Mouse (Mus musculus) gastrocnemius, adult 8-10 months (tissue): ENCODE data around the gene Fbxo40. TPM values are rescaled to one million over a fixed set of nuclear protein-coding genes. Genes with fewer than 3 reads are reported as not detected.

Experiments used
- DNase-seq, 2 experiments: peaks; one replicate each; pipeline ENCODE4 v3.0.0; 2022; ENCODE audit warnings: low spot score in 2 of 2
- total RNA-seq, 4 experiments: library from RNA; stranded (reverse); gene quantifications; 2 replicates each; pipeline ENCODE4 v1.2.4; 2022

Fbxo40 gene
- total RNA-seq, 4 experiments from 2014 or later, result 312 to 390 (median 343) TPM

DNA sequence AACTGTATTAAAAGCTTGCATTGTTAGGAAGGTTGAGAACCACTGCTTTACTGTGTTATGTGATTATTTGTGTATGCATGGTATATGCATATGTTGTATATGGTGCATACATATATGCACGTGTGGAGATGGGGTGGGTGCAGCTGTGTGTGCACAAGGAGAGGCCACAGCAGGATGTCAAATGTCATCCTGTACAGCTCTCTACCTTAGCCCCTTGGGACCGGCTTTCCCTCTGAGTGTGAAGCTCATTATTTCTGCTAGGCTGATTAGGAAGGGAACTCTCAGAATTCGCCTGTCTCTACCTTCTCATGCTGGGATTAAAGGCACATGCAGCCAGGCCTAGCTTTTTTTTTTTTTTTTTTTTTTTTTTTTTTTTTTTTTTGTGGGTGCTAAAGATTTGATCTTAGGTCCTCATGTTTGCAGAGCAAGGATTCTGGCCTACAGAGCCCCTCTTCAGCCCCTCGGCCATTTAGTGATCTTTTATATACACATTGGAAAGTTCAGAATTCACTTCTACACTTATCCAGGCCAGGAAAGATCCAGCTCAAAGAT, 42.5 kb downstream of the Fbxo40 start:
- no peak for DNase-seq

DNA sequence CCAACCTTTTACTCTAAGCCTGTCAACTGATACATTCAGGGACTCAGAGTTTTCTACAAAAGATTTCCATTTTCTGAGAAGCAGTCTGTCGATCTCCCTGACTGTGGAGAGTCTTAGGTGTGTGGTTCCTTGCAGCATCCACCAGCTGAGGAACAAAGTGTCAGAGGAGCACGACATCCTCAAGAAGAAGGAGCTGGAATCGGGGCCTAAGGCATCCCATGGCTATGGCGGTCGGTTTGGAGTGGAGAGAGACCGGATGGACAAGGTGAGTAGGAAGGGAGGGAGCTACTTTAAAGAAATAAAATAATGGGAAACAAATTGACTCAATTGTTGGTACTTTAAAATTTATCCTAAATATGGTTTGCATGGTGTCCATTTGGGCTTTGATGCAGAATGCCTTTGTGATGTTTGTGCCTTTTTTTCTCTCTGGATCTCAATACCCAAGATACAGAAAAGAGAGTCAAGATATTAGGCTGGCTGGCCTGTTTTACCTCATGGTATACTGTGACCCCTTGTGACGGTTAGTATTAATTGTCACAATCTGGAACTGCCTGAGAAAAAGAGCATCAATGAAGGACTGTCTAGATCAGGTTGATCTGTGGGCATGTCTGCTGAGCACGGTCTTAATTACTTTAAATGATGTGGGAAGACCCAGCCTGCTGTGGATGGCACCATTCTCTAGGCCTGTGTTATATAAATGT, 43.7 kb downstream of the Fbxo40 start:
- no peak for DNase-seq

DNA sequence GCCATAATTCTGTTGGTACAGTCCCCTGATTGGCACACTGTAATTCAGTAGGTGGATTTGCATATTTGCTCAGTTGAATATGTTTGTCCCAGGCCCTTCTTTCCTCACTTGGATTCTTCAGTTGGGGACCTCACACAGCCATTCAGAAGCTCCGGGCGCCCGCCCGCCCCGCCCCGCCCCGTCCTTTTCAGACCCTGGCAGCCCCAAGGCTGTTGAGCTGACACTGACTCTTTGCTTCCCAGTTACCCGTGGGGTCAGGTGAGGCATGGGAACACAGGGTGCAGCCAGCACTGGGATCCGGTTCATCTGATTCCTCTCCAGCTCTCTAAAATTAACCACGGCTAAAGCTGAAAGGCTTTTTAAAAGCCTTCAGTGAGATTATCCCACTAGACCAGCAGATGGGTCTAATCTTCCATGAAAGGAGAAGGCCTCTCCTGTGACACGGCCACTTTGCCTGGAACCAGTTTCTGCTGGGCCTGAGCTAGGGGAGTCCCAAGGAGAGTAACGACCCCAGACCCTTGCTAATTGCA, 45.3 kb downstream of the Fbxo40 start:
- peak; percentile 63 to 79 for DNase-seq

DNA sequence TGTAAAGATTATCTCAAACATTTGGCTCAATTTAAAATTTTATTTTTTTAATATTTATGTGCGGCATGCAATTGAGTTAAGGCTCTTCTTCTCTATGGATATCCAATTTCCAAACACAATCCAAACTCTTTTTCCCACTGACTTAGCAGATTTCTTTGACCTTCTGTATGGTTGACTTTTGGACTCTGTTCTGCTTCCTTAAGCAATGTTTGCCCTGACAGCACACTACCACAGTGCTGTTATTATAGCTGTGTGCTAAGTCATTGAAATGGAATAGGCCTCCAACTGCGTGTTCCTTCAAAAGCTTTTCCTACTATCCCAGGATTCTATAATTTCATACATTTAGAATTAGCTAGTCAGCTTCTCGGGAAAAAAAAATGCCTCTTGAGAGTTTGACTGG, 46.7 kb downstream of the Fbxo40 start:
- DNase-seq, result no peak

DNA sequence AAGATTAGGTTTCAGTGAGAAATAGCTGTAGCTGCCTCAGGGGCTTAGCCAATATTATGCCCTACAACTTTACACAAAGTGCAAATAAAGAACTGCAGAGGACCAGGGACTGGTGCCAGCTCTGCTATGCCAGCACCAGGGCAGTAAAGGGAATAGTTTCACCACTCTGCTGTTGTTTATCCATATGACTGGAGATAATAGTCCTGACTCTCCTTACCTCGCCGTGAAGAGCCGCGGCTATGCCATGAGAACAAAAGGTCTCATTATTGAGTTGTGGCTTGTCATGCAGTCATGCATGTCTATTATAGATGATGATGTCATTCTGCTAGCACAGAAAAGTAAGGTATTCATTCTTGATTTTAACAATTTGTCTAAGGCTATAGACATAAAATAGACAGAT, 48.4 kb downstream of the Fbxo40 start:
- DNase-seq, result no peak

DNA sequence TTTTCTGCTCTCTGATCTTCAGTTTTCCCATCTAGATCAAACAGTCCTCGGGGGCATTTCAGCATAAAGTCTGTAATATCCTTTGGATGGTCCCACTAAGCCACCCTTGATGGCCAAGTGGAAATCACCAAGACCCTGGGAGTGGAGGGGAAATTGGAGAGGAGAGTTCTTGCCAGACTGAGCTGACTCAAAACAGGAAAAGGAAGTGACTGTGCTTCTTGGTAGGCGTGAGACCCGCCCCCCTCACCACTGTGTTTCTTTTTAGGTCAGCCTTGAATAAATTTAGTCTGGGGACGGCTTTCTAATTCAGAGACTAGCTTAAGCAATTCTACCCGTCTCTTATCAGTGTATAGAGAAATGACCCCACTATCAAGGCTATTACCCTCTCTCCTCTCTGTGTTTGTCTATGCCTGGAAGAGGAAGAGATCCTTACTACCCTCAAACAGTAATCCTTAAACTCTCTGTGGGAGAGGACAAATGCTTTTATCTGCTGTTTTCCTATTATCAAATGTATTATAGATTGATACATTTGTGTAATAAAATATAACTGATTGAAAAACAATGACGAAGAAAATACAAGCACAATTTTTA, 49.0 kb downstream of the Fbxo40 start:
- DNase-seq, result no peak

DNA sequence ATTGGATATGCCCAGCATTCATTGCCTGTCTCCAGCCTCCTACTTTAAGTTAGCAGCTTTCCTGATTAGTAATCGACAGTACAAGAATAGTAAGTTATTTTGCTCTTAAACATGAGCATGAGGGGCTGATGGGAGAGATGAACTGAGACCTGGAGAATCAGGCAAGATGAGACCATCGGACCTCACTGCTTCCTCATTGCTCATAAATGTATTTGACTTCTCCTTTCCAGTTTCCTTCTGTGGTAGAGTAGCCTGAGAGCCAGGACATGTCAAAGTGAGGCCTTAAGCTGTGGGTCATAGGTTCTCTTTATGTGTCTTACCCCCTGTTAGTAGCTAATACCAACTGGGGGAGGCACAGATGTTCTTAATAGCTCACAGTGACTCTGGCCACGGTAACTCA, 54.5 kb downstream of the Fbxo40 start:
- no peak for DNase-seq

DNA sequence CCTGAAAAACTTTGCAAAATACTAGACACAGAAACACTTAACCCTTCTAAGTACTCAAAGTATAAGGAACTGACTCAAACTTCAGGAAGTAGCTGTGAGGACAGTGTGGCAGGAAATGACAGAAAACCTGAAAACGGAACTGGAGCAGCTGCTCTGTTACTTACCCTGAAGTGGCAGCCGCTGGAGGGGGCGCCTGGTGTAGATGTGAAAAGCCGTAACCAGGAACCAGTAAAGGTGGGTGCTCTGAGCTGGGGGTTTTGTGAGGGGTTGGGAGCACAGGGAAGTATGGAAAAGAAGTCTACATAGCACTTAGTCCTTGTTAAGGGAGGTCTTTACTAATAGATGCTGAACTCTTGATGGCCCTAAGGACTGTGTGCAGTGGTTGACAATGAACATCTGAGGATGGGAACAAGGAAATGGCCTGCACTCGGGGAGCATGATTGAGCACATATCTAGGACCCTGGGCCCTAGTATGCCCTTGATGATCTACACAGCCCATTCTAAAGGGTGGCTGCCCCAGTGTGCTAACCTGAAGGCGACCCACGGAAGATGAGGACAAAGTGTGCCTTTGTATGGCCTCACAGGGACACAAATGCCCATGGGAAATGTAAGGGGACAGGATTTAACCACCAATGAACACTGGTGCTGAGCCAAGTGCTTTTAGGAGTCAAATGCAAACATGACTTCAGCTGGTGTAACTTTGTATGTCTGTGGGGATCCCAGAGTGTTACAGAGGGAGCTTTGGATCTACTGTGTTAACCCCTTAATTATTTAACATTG, 55.2 kb downstream of the Fbxo40 start, which contains the start of gene Hcls1:
TSS of gene Hcls1 (plus strand) at position 143 of the 780 bp plus-strand sequence.
- no peak for DNase-seq

DNA sequence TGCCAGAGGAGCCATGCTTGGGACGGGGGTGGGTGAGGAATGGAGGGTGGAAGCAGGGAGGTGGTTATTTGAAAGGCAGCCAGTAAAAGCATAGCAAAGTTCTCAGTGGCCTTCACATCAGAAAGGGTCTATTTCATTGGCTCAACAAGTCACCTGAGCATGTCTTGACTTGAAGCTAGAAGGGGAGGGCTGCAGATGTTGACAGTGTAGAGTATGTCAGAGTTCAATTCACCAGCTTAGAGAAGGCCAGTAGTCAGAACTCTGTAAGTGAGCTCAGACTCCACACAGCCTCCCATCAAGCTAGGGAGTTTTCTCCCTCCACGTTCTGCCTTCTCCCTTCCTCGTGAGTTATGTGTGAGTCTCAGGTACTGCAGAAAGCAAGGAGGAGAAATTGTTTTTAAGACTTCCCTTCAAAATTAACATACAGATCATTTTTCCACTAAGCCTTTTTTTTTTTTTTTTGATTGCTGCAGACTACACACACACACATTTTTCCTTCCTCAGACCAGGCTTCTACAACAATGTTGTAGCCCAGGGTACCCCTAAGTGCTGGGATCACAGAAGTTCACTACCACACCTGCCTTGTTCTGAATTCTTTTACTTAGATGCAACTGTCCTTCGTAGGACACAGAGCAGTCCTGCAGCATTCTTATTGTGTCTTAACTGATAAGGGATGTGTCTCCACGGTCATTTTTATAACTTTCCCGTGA, 56.0 kb downstream of the Fbxo40 start:
- no peak for DNase-seq

DNA sequence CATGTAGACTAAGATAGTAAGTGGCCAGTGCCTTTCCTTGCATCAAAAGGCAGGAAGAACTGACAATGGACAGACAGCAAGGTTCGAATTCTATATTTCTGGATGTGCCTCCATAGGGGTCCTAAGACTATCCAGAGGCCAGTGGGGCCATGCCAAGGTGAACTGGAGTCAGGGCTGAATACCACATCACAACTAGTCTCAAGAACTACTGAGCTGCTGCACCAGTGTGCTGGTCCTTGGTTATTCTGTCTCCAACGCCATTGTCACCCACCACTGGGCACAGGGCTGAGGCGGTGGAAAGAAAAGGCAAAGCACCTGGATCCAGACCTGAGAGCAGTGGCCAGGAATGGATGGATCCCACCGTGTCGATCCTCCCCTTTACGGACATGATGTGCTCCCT, 57.7 kb downstream of the Fbxo40 start:
- no peak for DNase-seq

DNA sequence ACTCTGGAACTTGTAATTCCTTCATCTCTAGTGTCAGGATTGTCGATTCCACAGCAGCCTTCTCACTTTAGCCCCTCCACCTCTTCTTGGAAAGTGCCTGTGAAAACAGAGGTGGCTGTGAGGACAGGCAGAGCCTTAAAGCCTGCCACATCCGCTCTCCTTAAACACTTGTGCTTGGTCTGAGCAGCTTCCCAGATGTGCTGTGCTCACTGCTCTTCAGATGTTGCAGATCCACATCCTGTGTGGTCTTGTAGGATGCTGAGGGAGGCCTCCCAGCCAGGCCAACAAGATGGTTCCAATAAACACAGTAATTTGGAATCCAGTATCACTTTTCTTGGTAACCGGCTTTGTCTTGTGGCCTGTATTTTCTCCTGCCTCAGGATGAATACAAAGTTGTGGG, 58.3 kb downstream of the Fbxo40 start:
- no peak for DNase-seq

DNA sequence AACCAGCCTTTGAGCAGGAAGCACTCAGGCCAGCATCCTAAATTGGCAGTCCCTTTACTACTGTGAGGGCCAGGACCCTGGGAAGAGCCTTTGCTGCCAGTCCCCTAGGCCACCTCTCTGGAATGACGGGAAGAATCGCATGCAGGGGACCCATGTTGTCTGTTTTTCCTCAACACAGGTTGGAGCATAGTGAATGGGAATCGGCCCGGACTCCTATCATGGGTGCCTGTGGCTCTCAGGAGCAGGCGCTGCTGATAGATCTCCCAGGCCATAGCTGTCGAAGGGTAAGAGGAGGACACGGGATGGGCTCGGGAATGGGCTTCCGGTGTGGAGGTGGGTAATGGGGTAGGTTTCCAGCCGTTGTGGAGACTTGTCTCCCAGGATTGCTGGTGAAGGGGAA, 58.9 kb downstream of the Fbxo40 start:
- no peak for DNase-seq

DNA sequence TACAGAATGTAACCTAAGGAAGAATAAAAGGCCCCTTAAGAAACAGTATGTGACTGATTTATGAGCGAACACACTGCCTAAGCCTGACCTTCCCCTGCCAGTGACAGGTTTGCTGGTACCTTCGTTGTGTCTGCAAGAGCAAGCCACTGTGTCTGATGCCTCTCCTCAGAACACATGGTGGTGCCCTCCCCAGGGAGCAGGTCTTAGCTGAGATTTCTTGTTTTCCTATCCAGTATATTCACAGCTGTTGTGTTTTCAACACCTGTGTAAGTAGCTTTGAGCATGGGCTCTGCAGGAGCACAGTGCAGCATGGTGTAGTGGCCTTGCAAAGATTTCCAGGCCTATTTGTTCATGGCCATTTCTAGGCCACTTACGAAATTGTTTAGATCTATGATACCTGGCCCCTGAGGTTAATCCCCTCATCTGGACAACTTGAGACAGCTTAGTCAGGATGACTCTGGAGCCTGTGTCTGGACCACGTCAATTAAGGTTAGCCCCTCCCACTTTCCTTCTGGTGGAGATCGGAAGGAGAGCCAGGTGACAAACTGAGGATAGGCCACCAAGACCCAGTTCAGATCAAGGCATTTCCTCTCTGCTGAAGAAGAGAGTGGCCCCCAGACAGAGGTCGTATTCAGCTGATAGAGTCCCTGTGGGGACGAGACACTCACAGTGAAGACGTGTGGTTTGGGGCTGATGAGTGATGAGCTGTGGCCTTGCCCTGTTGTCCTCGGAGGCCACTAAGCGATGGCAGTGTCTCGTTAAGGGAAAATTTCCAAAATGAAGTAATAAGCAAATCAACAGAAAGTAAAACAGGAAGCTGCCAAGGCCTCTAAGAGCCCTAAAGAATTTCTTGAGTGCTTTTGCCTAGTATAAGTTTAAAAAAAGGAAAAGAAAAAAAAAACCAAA, 59.8 kb downstream of the Fbxo40 start:
- DNase-seq, result no peak

DNA sequence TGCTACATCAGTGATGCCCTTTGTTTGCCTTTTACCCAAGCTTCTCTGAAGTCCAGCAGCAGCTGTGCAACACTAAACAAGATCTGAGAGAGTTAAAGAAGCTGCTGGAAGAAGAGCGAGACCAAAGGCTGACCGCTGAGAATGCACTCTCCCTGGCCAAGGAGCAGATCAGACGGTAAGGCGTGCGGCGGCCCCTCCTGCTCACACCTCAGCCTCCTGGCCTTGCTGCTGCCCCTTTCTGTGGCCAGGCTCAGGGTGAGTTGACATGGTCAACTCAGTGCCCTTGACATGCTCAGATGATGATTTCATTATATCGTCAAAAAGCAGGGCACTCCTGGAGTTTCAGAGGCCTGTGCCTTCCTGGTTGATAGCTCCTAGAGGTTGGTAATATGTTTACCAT, 61.1 kb downstream of the Fbxo40 start:
- no peak for DNase-seq

DNA sequence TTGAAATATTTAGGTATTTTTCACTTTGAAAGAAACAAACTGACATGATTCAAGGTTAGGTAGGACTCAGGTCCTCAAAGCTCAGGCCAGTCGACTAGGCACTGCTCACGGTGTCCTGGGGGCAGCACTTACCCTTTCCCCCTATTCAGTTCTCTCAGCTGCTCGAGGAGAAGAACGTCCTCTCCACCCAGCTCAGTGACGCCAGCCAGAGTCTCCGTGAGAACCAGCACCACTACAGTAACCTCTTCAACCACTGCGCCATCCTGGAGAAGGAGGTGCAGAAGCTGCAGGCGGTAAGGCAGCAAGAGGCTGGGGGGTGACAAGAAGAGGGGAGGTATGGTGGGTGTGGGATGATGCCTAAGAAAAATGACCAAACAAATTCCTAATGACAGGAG, 62.2 kb downstream of the Fbxo40 start:
- DNase-seq, result no peak

DNA sequence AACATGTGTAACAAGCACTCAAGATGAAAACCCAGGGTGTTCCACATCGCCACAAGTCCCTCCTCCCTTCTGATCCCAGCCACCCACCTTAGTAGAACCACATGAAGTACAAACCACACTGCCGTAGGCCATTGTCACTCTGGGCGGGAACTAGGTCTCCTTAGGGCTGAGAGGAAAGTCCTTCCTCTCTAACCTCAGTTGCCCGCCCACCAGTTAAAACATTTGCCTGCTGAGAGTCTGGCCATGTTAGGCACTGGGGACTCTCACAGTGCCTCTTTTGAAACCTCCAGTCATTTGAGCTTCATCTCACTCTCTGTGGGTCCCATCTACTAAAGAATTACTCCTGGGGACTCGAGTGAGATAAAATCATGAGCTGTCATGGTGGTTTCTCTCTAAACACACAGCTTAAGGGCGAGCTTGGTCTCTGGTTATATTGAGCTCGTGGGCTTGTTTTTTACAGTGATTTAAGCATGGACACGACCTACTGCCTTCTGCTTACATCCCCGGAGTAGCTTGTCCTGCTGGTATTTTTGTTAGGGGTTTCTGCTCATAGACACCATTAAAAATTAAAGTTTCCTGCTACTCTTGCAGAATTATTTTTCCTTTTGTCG, 62.7 kb downstream of the Fbxo40 start:
- DNase-seq, result no peak

DNA sequence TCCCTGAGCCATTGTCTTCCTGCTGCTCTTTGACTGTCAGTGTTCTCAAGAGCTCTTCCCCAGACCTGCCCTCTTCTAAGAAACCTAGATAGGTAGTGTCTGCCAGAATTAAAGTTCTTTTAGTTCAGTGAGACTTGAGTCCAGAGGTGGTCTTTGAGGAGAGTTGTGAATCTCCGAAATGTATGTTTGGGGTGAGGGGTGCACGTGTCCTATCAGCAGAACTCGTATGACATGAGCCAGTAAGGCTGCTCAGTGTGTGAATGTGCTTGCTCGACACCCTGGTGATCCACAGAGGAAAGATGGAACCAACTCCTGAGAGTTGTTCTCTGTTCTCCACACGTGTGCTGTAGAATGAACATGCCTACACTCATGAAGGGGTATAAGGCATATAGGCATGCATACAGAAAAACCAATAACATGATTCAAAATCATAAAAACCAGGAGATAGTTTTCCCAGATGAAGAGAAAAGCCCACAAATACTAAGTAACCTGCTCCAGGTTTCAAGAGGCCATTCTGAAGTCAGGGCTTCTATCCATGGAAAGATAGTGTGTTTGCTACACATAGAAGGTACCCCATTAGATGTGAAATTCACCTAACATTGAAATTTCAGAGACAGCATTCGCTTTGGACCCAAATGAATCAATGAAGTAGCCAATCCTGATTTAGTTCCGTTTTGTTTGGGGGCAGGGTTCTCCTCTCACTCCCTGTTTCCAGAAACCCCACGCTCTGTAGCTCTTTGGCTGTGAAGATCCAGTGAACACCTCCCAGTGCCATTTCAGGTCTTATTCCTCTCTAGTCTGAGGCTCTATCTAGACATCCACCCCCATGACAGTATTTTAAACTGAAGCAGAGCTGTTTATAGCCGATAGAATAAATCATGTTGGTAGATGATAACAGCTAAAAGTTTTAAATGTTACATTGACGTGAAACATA, 63.5 kb downstream of the Fbxo40 start:
- DNase-seq, result no peak

DNA sequence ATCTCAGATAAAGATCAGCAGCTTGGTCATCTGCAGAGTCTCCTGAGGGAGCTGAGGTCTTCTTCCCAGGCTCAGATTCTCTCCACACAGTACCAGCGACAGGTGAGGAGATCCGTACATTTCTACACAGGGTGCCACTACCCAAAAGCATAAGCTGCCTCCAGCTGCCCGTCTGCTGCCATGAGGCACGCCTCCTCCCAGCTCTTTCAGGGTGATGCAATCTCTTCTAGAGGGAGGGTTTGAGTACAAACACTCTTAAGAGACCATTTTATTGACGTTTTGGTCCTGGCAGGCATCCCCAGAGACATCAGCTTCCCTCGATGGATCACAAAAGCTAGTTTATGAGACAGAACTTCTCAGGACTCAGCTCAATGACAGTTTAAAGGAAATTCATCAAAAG, 64.5 kb downstream of the Fbxo40 start:
- no peak for DNase-seq

DNA sequence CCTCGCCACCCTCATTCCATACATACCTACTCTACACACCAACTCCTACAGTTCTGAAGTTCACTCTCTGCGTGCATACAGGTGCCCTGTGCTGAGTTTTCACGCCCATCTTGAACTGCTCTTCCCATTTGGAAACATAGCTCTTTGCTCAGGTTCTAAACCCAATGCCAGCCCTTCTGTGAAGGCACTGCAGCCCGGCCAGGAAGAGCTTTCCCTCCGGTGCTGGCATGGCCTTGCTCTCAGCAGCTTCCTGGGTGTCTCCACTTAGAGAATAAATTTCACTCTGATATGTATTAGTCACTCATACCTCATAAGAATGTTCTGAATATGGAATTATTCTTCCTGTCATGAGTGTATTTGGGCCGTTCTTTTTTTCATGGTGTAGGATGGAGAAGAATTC, 64.9 kb downstream of the Fbxo40 start:
- no peak for DNase-seq
